Mouse (Mus musculus) bone marrow macrophage, adult 2 months (primary cell): ENCODE measurements around the gene Proser3.

ENCODE experiments used
- CTCF ChIP-seq: IDR thresholded peaks from 2 replicates; pipeline ENCODE4 v1.5.1; 2012; ENCODE audit warnings: low read depth, mild to moderate bottlenecking, low read length, moderate library complexity
- POLR2A ChIP-seq: IDR thresholded peaks from 2 replicates; pipeline ENCODE4 v1.6.1; 2012; ENCODE audit warnings: mild to moderate bottlenecking, low read depth, low read length, borderline replicate concordance

DNA sequence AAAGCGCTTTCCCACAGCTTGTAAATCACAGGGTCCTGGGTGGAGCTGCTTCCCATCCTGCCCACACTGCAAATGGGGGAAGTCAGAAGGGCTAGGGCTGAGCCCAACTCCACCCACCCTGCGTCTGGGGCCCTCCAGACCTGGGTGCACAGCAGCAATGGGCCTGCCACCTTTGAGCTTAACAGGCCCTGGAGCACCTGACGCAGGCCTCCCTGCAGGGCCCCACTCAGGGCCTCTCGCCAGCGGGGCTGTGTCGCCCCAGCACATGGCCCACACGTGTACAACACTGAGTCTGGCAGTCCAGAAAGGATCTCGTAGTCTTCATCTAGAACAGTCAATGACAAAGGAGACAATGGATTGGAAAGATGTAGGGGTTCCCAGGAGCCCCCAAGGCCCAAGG is 27.9 kb upstream of the Proser3 start:
- TF ChIP-seq CTCF (no peak), POLR2A (no peak)
